Mouse (Mus musculus) lung, embryonic 16.5 days (tissue): ENCODE data around the gene Fancc. TPM values are rescaled to one million over a fixed set of nuclear protein-coding genes. Genes with fewer than 3 reads are reported as not detected.

Source experiments
- ATAC-seq: fragments of 200-750 bp; cut with Nextera tagmentation; 2 replicates; pipeline ENCODE4 v1.8.0; 2017; ENCODE audit warnings: low read depth, mild to moderate bottlenecking, moderate library complexity
- H3K27ac ChIP-seq: fragments of 300-500 bp; sonication (generic); 2 replicates; pipeline ENCODE4 v1.5.1; 2014; ENCODE audit warnings: mild to moderate bottlenecking, control low read depth, low read length
- H3K27me3 ChIP-seq: fragments of 300-500 bp; sonication (generic); 2 replicates; pipeline ENCODE4 v1.6.1; 2014; ENCODE audit warnings: low read depth, low read length, mixed read lengths; ENCODE audit not compliant: control insufficient read depth, insufficient read depth
- H3K36me3 ChIP-seq: fragments of 300-500 bp; sonication (generic); 2 replicates; pipeline ENCODE4 v1.6.1; 2014; ENCODE audit warnings: low read length; ENCODE audit not compliant: control insufficient read depth, insufficient read depth
- H3K4me1 ChIP-seq: fragments of 300-500 bp; sonication (generic); replicated peaks from 2 replicates; pipeline ENCODE4 v1.6.1; 2014; ENCODE audit warnings: low read length, mixed read lengths; ENCODE audit not compliant: control insufficient read depth, insufficient read depth
- H3K4me2 ChIP-seq: fragments of 300-500 bp; sonication (generic); 2 replicates; pipeline ENCODE4 v1.6.1; 2014; ENCODE audit warnings: low read depth, low read length, control low read depth
- H3K4me3 ChIP-seq: fragments of 300-500 bp; sonication (generic); 2 replicates; pipeline ENCODE4 v1.5.1; 2014; ENCODE audit warnings: mild to moderate bottlenecking, low read length, control low read depth
- H3K9ac ChIP-seq: fragments of 300-500 bp; sonication (generic); 2 replicates; pipeline ENCODE4 v1.6.1; 2014; ENCODE audit warnings: low read length, control low read depth
- H3K9me3 ChIP-seq: fragments of 300-500 bp; sonication (generic); 2 replicates; pipeline ENCODE4 v1.6.1; 2016; ENCODE audit warnings: low read length; ENCODE audit not compliant: control insufficient read depth
- WGBS: fragments of 180-500 bp; shearing (Covaris S2); extraction: QIAGEN DNeasy Blood & Tissue Kit; methylation state at CpG from one replicate; pipeline ENCODE4 v1.1.7; 2014; 5-methylcytosine and 5-hydroxymethylcytosine counted together
- polyA plus RNA-seq: library from polyadenylated mRNA; unstranded; fragments of >200 nt; fragmentation: Nextera tagmentation; extraction: Ambion mirVana; gene quantifications from 2 replicates; pipeline ENCODE4 v1.2.1, GENCODE M21; 2015

Fancc gene
- polyA plus RNA-seq, 1 experiment from 2014 or later = 27.8 TPM

DNA sequence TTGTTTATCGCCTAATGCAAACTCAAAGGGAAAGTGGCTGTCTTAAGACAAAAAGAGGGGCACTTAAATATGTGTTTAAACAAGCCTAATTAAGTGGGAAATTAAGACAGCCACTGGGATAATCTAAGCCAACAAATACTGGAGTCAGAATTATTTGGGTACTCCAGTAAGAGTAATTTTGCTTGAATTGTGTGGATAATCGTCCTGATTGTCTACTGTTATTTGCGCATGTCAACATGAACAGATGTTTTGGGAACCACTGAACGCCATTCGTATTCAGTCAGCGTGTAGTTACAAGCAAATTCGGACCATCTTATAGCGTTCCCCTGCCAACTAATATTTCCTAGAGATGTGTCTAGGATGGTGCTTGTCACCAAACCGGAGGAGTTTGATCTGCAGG is 33.8 kb upstream of the Fancc start:
- no peak overlapping the region for H3K9ac ChIP-seq
- H3K27me3 ChIP-seq = no peaks in the 10 kb centered on the region
- peak overlapping the region; percentile 38; the same call in 1 of the 2 replicates for H3K27ac ChIP-seq
- no peaks in the 10 kb centered on the region for H3K9me3 ChIP-seq
- no peak overlapping the region for H3K4me3 ChIP-seq
- peaks cover 70% of the 10 kb centered on the region for H3K36me3 ChIP-seq
- peaks cover 61% of the 10 kb centered on the region for H3K4me1 ChIP-seq
- no peak for ATAC-seq
- no peak overlapping the region for H3K4me2 ChIP-seq
- 72% methylated on average over 9 of the region's 9 CpGs for WGBS

DNA sequence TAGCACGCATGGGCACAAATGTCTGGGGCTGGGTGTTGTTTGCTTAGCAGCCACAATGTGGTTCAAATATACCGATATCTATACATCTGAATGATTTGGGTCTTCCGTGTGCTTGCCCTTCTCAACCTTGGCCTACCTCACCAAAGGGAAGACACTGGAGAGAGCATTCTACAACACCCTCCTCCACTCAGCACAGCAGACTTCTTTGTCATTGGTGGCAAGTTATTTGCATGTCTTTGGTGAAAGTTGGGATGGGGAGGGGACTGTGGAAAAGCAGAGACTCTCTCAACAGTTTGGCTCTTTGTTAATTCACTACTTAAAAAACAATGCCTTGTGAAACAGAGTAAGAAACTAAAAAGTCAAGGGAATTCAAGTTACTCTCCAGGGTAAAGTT is 33.3 kb upstream of the Fancc start:
- H3K4me1 ChIP-seq = peaks cover 61% of the 10 kb centered on the region
- no peak overlapping the region for H3K4me3 ChIP-seq
- ATAC-seq = no peak
- H3K9ac ChIP-seq = no peak overlapping the region
- no peak overlapping the region for H3K4me2 ChIP-seq
- H3K36me3 ChIP-seq = peaks cover 68% of the 10 kb centered on the region
- peak overlapping the region; percentile 26 for H3K27ac ChIP-seq
- H3K9me3 ChIP-seq = no peaks in the 10 kb centered on the region
- H3K27me3 ChIP-seq = no peaks in the 10 kb centered on the region
- 57% methylated on average over 3 of the region's 3 CpGs for WGBS

DNA sequence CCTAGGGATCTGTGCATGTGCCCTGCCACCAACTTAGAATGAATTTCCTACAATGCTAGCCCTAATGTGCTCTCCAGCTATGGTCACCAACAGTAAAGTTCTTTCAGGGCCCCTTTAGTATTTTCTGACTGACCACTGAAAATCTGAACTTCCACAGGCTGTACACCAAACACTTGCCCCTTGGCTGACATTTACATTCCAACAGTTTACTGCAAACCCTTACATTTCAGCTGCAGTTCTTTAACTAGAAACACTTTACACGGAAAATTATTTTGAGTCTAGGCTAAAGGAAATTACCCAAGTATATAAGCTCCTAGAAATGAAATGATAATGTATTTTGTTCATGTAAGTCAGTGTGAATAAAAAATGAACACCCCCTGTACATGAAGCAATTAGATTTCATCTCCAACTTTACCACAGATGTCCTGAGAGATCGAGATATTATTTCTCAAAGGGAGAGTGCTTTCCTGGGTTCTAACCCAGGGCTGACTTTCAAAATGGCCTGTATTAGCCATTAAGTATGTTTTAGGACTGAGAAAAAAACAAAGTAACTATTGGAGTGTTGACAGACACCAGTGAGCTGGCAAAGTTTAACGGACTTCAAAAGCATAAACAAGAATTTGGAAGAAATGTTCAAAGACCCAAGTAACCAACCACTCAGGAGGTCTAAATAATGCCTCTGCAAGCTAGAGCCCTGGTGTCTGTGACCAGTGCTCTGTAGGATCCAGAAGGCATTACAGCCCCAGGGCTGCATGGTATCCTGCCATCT is 32.7 kb upstream of the Fancc start:
- Histone ChIP-seq H3K27me3 (no peaks in the 10 kb centered on the region), H3K36me3 (peaks cover 70% of the 10 kb centered on the region), H3K9me3 (no peaks in the 10 kb centered on the region), H3K9ac (no peak overlapping the region), H3K27ac (peak overlapping the region; percentile 65), H3K4me3 (no peak overlapping the region), H3K4me2 (no peak overlapping the region), H3K4me1 (peaks cover 64% of the 10 kb centered on the region)
- WGBS = 35% methylated on average over 3 of the region's 3 CpGs
- ATAC-seq = peak; percentile 20; the same call in 1 of the 2 replicates

DNA sequence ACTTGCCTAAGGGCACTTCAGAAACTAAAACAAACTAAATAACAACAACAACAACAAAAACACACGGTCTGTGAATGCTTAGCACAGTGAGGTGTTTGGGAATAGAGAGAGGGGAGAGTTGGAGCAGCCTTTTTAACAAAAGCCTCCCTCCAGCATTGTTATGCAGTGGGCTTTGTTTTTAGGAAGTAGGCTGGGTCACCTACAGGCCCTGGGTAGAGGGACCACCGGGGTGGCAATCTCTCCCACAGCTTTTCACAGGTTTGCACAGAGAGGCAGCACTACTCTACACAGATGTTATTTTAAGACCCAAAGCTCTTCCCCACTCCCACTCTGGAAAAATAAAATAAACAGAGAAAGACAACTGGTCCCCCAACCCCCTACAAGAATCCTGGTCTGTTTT is 31.8 kb upstream of the Fancc start:
- H3K36me3 ChIP-seq = peaks cover 71% of the 10 kb centered on the region
- WGBS = 12% methylated on average over 2 of the region's 2 CpGs
- no peak overlapping the region for H3K4me3 ChIP-seq
- H3K27me3 ChIP-seq = no peaks in the 10 kb centered on the region
- H3K9ac ChIP-seq = no peak overlapping the region
- H3K9me3 ChIP-seq = no peaks in the 10 kb centered on the region
- peaks cover 69% of the 10 kb centered on the region for H3K4me1 ChIP-seq
- peak overlapping the region; percentile 65 for H3K27ac ChIP-seq
- no peak overlapping the region for H3K4me2 ChIP-seq
- ATAC-seq = no peak

DNA sequence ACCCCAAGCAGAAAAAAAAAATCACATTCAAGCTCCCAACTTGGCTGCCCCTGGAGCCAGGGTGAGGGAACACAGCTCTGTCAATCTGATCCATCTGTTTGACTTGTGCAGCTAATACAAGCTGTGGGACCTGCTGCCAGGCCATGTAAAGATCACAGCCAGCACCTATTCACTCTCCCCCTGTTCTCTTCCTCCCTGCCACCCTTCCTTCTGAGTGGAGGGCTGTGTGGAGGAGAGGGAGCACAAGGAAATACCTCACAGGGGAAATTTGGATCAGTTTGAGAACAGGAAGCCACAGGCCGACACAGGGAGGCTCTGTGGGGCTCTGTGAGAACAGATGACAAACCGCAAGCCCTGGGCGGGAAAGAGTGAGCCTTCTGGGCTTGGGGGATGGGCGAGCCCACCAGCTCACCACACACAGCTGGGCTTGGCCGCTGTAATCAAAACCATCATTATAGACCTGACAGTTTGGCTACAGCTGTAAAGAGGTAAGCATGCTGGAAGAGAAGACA is 31.1 kb upstream of the Fancc start:
- Histone ChIP-seq H3K27ac (peak overlapping the region; percentile 65), H3K36me3 (peaks cover 66% of the 10 kb centered on the region), H3K27me3 (no peaks in the 10 kb centered on the region), H3K9ac (no peak overlapping the region), H3K4me1 (peaks cover 75% of the 10 kb centered on the region), H3K4me2 (no peak overlapping the region), H3K4me3 (no peak overlapping the region), H3K9me3 (no peaks in the 10 kb centered on the region)
- 26% methylated on average over 5 of the region's 5 CpGs for WGBS
- peak; percentile 26 for ATAC-seq

DNA sequence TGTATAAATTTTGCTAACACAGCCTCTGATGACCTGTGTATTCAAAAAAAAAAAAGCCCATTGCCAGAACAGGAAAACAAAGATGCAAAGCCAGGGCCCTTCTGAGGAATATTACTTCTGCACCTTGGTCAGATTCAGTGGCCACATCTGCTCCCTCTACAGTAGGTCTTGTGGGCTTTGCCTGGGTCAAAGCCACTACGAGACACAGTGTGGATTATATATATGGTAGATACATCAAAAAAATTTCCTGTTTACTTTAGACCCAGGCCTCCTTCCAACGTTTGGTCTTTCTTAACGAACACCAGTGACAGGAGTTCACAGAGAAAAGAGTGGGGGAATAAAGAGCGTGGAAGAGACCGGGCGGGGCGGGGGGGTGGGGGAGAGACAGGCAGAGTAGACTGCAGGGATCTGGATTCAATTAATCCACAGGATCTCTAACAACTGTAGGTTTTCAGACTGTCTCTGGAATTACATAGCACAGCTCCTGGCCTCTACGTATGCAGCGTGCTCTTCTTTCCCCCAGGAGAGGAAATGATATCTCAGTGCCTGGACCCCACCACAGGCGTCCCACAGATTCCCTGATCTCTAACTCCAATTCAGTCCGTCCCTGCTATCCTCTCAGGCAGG is 28.6 kb upstream of the Fancc start:
- 37% methylated on average over 11 of the region's 11 CpGs for WGBS
- Histone ChIP-seq H3K4me1 (peaks cover 70% of the 10 kb centered on the region), H3K36me3 (peaks cover 59% of the 10 kb centered on the region), H3K4me2 (no peak overlapping the region), H3K4me3 (no peak overlapping the region), H3K27ac (peak overlapping the region; percentile 78), H3K9me3 (no peaks in the 10 kb centered on the region), H3K27me3 (no peaks in the 10 kb centered on the region), H3K9ac (no peak overlapping the region)
- ATAC-seq = peak; percentile 20; the same call in 1 of the 2 replicates

DNA sequence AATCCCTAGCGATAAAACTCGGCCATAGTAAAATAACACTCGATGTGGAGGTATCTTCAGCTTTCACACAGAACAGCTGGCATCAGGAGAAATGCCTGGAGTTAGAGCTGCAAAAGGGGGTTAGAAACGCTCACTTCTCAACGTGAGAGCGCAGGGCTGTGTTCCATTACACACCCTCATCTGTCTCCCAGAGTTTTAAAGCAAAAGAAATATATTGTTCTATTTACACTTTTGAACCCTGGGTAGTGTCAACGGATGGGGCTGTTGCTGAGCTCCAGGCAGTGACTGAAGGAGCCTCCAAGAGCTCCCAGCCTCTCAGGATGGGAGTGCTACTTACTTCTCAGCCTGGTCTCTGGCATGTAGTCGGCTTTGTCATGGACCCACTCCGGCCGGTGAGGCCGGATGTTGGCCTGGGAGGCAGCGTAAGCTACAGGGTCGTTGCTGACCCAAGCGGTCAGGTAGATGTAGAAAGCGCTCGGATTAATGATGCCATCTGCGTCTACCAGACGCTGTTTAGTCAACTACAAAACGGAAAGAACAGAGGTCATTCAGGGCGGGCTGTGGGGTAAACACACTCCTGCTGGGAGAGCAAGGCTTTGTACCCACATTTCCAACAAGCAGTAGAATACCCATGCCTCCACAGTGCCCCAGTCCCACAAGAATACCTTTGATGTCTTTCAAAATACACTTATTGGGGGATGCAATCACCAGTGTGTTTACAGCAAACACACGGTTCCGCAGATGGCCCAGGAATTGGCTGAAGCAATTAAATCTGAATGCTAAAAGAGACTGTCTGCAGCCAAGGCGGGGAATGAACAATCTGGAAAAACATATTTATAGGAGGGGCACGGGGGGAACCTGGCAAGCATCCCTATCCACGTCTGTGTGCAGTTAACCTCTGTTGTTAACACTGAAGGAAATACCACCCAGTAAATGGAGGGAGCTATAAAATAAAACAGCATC is 27.8 kb upstream of the Fancc start:
- Histone ChIP-seq H3K27ac (peak overlapping the region; percentile 55), H3K4me2 (no peak overlapping the region), H3K27me3 (no peaks in the 10 kb centered on the region), H3K36me3 (peaks cover 66% of the 10 kb centered on the region), H3K9me3 (no peaks in the 10 kb centered on the region), H3K4me1 (peaks cover 70% of the 10 kb centered on the region), H3K4me3 (no peak overlapping the region), H3K9ac (no peak overlapping the region)
- 44% methylated on average over 25 of the region's 25 CpGs for WGBS
- no peak for ATAC-seq

DNA sequence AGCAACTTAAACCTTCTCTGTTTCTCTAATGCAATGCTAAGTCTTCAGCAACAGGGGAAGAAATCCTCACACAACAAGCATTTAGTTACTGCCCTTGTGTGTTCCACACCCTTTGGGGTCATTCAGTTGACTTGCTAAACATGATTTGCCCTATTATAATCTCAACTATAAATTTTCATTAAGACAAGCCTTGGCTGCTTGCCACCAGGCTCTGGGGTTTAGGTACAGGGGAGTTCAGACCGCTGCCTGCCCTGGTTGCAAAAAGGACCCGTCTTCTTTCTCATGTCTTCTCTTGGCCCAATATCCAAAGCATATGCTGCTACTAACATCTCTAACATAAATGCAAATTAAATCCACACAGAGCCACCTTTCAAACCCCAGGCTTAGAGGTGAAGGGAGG is 27.0 kb upstream of the Fancc start:
- Histone ChIP-seq H3K4me1 (peaks cover 64% of the 10 kb centered on the region), H3K27ac (peak overlapping the region; percentile 55)
- 58% methylated on average over 2 of the region's 2 CpGs for WGBS

More for the DNA sequence above, 27.0 kb upstream of the Fancc start:
- ATAC-seq = no peak
- Histone ChIP-seq H3K9ac (no peak overlapping the region), H3K4me2 (no peak overlapping the region), H3K9me3 (no peaks in the 10 kb centered on the region), H3K4me3 (no peak overlapping the region), H3K27me3 (no peaks in the 10 kb centered on the region), H3K36me3 (peaks cover 69% of the 10 kb centered on the region)
